Mouse (Mus musculus): ENCODE measurements around the gene Lrrc56.

DNA sequence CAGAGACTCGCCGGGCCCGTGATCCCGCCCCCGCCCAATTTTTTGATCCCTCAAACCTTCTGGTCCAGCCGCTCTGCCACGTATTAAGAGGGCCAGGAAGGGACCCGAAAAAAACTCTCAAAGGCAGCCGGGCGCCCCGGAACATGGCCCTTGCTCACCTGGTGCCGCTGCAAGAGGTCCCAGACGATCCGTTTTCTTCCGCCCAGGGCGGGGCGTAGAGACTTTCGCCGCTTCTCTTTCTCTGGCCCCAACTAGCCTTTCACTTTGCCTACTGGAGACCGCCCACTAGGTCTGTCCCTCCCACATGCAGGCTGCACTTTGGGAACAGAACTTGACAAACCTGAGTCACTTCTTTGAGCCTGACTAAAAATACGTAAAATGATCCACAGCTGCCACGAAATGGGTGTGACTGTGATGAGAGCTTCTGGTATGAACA lies 25.4 kb upstream of the Lrrc56 start:
- no peak for TF ChIP-seq CTCF (IDR thresholded peaks at IDR 0.05; ENCODE audit: low read depth)
- no peak for TF ChIP-seq EP300 (IDR thresholded peaks at IDR 0.05; ENCODE audit: low read depth)
